In genomic region chr16:45762859-45763505, GRCm38 (mm10) we compare ENCODE assay signal across 24 mouse cellular contexts. TPM values are rescaled to one million over a fixed set of nuclear protein-coding genes. Genes with fewer than 3 reads are reported as not detected.
DNase-seq lines count a peak whose midpoint lies in the region; ATAC-seq and TF ChIP-seq lines count a peak whose summit lies in the region.
"Had no signal": no experiment of that assay in that cellular context is flagged by ENCODE, and none has a peak within 500 bp of the region (broad histone marks: within the 10 kb centered on the region; RNA-seq: fewer than 3 reads in every experiment).

No protein-coding gene starts in this region.

- ATAC-seq in heart, embryonic 11.5 days (replicated peaks; ENCODE audit: insufficient number of reproducible peaks, low FRiP score, low TSS enrichment), result no peak
- no peak for ATAC-seq in forebrain, embryonic 16.5 days
- ATAC-seq: forebrain, embryonic 14.5 days; hindbrain, postnatal 0 days; liver, embryonic 12.5 days; midbrain, embryonic 13.5 days had no signal

- TF ChIP-seq CTCF in embryonic fibroblast, embryonic 13.5 days (IDR thresholded peaks at IDR 0.05; ENCODE audit: borderline replicate concordance, insufficient read depth, low read length), result no peak

- H3K27ac ChIP-seq in heart, embryonic 11.5 days (ENCODE audit: low read depth, low read length), result 0 out of 2 replicates have a peak overlapping the region, but pooled peaks have one; percentile 35
- no peak overlapping the region for H3K27ac ChIP-seq in heart, embryonic 10.5 days
- H3K27ac ChIP-seq in embryonic fibroblast, embryonic 13.5 days (ENCODE audit: insufficient read depth, low read length), result peak overlapping the region; percentile 70
- no peak overlapping the region for H3K27ac ChIP-seq in forebrain, embryonic 16.5 days (ENCODE audit: low read length)
- H3K27ac ChIP-seq: hindbrain, postnatal 0 days; liver, embryonic 12.5 days; macrophage; midbrain, embryonic 13.5 days; neural tube, embryonic 15.5 days had no signal

- peaks cover 4% of the 10 kb centered on the region for H3K36me3 ChIP-seq in heart, embryonic 11.5 days (ENCODE audit: control insufficient read depth, insufficient read depth, low read length)
- peaks cover 34% of the 10 kb centered on the region for H3K36me3 ChIP-seq in heart, embryonic 10.5 days
- H3K36me3 ChIP-seq in forebrain, embryonic 16.5 days (ENCODE audit: control insufficient read depth, insufficient read depth), result no peaks in the 10 kb centered on the region
- H3K36me3 ChIP-seq: midbrain, embryonic 13.5 days; neural tube, embryonic 15.5 days had no signal

- no peak overlapping the region; the same call in 1 of the 2 replicates for H3K4me2 ChIP-seq in heart, embryonic 11.5 days
- no peak overlapping the region for H3K4me2 ChIP-seq in forebrain, embryonic 16.5 days (ENCODE audit: low read length)
- H3K4me2 ChIP-seq: liver, embryonic 12.5 days; midbrain, embryonic 13.5 days; neural tube, embryonic 15.5 days had no signal

- peaks cover 2% of the 10 kb centered on the region; the same call in 1 of the 2 replicates for H3K4me1 ChIP-seq in heart, embryonic 11.5 days (ENCODE audit: control insufficient read depth, insufficient read depth, low read length)
- peaks cover 12% of the 10 kb centered on the region for H3K4me1 ChIP-seq in heart, embryonic 10.5 days
- H3K4me1 ChIP-seq in embryonic fibroblast, embryonic 13.5 days (ENCODE audit: control insufficient read depth, insufficient read depth, low read length), result peaks cover 5% of the 10 kb centered on the region
- H3K4me1 ChIP-seq in forebrain, embryonic 16.5 days (replicated peaks; ENCODE audit: control insufficient read depth, insufficient read depth, low read length), result no peaks in the 10 kb centered on the region; the same call in 1 of the 2 replicates
- H3K4me1 ChIP-seq: liver, embryonic 12.5 days had no signal

- no peak overlapping the region for H3K4me3 ChIP-seq in heart, embryonic 11.5 days (ENCODE audit: low read depth, low read length)
- no peak overlapping the region for H3K4me3 ChIP-seq in heart, embryonic 10.5 days
- H3K4me3 ChIP-seq in embryonic fibroblast, embryonic 13.5 days (ENCODE audit: insufficient read depth, low read length), result no peak overlapping the region
- H3K4me3 ChIP-seq in forebrain, embryonic 16.5 days (replicated peaks; ENCODE audit: low read length), result no peak overlapping the region
- H3K4me3 ChIP-seq: erythroblast, embryonic 14.5 days; liver, embryonic 12.5 days; midbrain, embryonic 13.5 days; myocyte; neural tube, embryonic 15.5 days had no signal

- no peaks in the 10 kb centered on the region for H3K9me3 ChIP-seq in heart, embryonic 11.5 days (replicated peaks; ENCODE audit: control insufficient read depth, low read length)
- H3K9me3 ChIP-seq in heart, embryonic 10.5 days, result no peaks in the 10 kb centered on the region
- H3K9me3 ChIP-seq in forebrain, embryonic 16.5 days (ENCODE audit: control insufficient read depth, low read length), result no peaks in the 10 kb centered on the region
- H3K9me3 ChIP-seq: liver, embryonic 12.5 days; midbrain, embryonic 13.5 days; neural tube, embryonic 15.5 days had no signal

- no peaks in the 10 kb centered on the region for H3K27me3 ChIP-seq in heart, embryonic 11.5 days (ENCODE audit: control insufficient read depth, insufficient read depth, low read length)
- no peaks in the 10 kb centered on the region for H3K27me3 ChIP-seq in heart, embryonic 10.5 days (ENCODE audit: insufficient read depth, poor library complexity, severe bottlenecking)
- no peaks in the 10 kb centered on the region for H3K27me3 ChIP-seq in forebrain, embryonic 16.5 days (replicated peaks; ENCODE audit: control insufficient read depth, insufficient read depth, low read length)
- H3K27me3 ChIP-seq: liver, embryonic 12.5 days; midbrain, embryonic 13.5 days; neural tube, embryonic 15.5 days had no signal

- WGBS in heart, embryonic 11.5 days (ENCODE audit: insufficient replicate concordance), result 55% methylated on average over 13 of the region's 13 CpGs
- WGBS in heart, embryonic 10.5 days, result 59% methylated on average over 13 of the region's 13 CpGs
- WGBS in forebrain, embryonic 16.5 days, result 89% methylated on average over 13 of the region's 13 CpGs

- TF ChIP-seq POLR2A in embryonic fibroblast, embryonic 13.5 days (IDR thresholded peaks at IDR 0.05; ENCODE audit: low read depth, low read length), result no peak

- DNase-seq in heart, embryonic 10.5 days (ENCODE audit: low spot score), result no peak
- DNase-seq in 3T3-L1 (ENCODE audit: low read depth, low spot score), result peak; percentile 23
- DNase-seq in lung, postnatal 10 days, result peak; percentile 50
- no peak for DNase-seq in testis, postnatal 10 days (ENCODE audit: low spot score)
- no peak for DNase-seq in adrenal gland, postnatal 4 days (ENCODE audit: low spot score in 2 of 2)
- DNase-seq: adrenal gland, postnatal 10 days; cerebellum, adult 2 months; heart, postnatal 4 days; kidney, adult 18-20 months; kidney, postnatal 25 days; thymus, postnatal 4 days had no signal

- H3K9ac ChIP-seq in heart, embryonic 11.5 days (ENCODE audit: low read depth, low read length), result no peak overlapping the region
- H3K9ac ChIP-seq in forebrain, embryonic 16.5 days (replicated peaks; ENCODE audit: low read depth, low read length), result no peak overlapping the region
- H3K9ac ChIP-seq: liver, embryonic 12.5 days; midbrain, embryonic 13.5 days; neural tube, embryonic 15.5 days had no signal

RNA-seq across cellular contexts. Expression of gene Abhd10, which starts 20.2 kb away (rescaled TPM):
- polyA plus RNA-seq in heart, embryonic 11.5 days (2014; fragmentation: Nextera tagmentation; extraction: Ambion mirVana), result 28.7 and 29.3 TPM in 2 replicates
- polyA plus RNA-seq in heart, embryonic 10.5 days (2016; fragmentation: Nextera tagmentation; extraction: Ambion mirVana), result 31.4 and 34.1 TPM in 2 replicates
- polyA plus RNA-seq in embryonic fibroblast, embryonic 13.5 days (2011; ENCODE audit: insufficient read length, low read depth, missing spikeins), result 19.2 and 25.2 TPM in 2 replicates
- 42.1 and 42.7 TPM in 2 replicates for polyA plus RNA-seq in forebrain, embryonic 16.5 days (2015; fragmentation: Nextera tagmentation; extraction: Ambion mirVana)
- total RNA-seq in adrenal gland, postnatal 4 days (2021), result 10 to 100 TPM; 31.8 to 36.8 TPM

RNA-seq across cellular contexts. Expression of gene Tagln3, which starts 38.6 kb away (rescaled TPM):
- 16.3 and 18.3 TPM in 2 replicates for polyA plus RNA-seq in heart, embryonic 11.5 days (2014; fragmentation: Nextera tagmentation; extraction: Ambion mirVana)
- 23.3 and 24.1 TPM in 2 replicates for polyA plus RNA-seq in heart, embryonic 10.5 days (2016; fragmentation: Nextera tagmentation; extraction: Ambion mirVana)
- 1.7 TPM in 2 replicates for polyA plus RNA-seq in embryonic fibroblast, embryonic 13.5 days (2011; ENCODE audit: insufficient read length, low read depth, missing spikeins)
- polyA plus RNA-seq in forebrain, embryonic 16.5 days (2015; fragmentation: Nextera tagmentation; extraction: Ambion mirVana), result 455 and 473 TPM in 2 replicates
- total RNA-seq in adrenal gland, postnatal 4 days (2021), result 10 to 100 TPM; 15.5 to 20.6 TPM
- total RNA-seq: common myeloid progenitor, adult 5-6 weeks; granulocyte monocyte progenitor cell, adult 5-6 weeks had no signal

Comparison
In these comparisons a context has a peak if more than half of its experiments do, and no peak if none do; other contexts are left out.
1. H3K27ac ChIP-seq: peak in heart, embryonic 11.5 days (single experiment) and embryonic fibroblast, embryonic 13.5 days (single experiment); none in heart, embryonic 10.5 days (single experiment) and forebrain, embryonic 16.5 days (single experiment).
2. DNase-seq: peak in 3T3-L1 (single experiment) and lung, postnatal 10 days (single experiment); none in heart, embryonic 10.5 days (single experiment), testis, postnatal 10 days (single experiment) and adrenal gland, postnatal 4 days (0 of 2).
3. RNA of gene Tagln3, which starts 38.6 kb away (polyA plus RNA-seq): 455 to 473 TPM in forebrain, embryonic 16.5 days; 23.3 to 24.1 TPM in heart, embryonic 10.5 days, 16.3 to 18.3 TPM in heart, embryonic 11.5 days and 1.7 TPM in embryonic fibroblast, embryonic 13.5 days; every median in the first group is over 10 times any median in the second.